Mouse (Mus musculus) erythroblast, adult 5-6 weeks (primary cell): ENCODE measurements around the gene Cep112. TPM values are rescaled to one million over a fixed set of nuclear protein-coding genes. Genes with fewer than 3 reads are reported as not detected.

Experiments
- ATAC-seq: replicated peaks from 2 replicates; pipeline ENCODE4 v1.8.0; 2016; ENCODE audit warnings: moderate number of reproducible peaks, mild to moderate bottlenecking, moderate TSS enrichment, inconsistent platforms; ENCODE audit not compliant: poor library complexity, low FRiP score, severe bottlenecking
- total RNA-seq, 2 experiments: library from RNA; stranded (forward) in 1 of 2; stranded (reverse) in 1 of 2; fragments of 150-400 nt in 1 of 2; fragments of 200-764, 138-1000 nt in 1 of 2; gene quantifications; 2 replicates each; pipeline versions ENCODE4 v1.2.3 to v1.2.4; 2015 to 2017; ENCODE audit warnings: low replicate concordance in 2 of 2

Gene Cep112
- total RNA-seq, 2 experiments from 2014 or later, result not detected

- no peak for ATAC-seq
These were observed 469.0 kb downstream of the Cep112 start for GRCm38 (mm10) chr11:108893855-108894510.

GRCm38 (mm10) chr11:108897034-108897433 lies 472.0 kb downstream of the Cep112 start:
- ATAC-seq, result no peak

- ATAC-seq, result no peak
These were observed 473.1 kb downstream of the Cep112 start for GRCm38 (mm10) chr11:108898063-108898462.

- no peak for ATAC-seq
These were observed 473.5 kb downstream of the Cep112 start for GRCm38 (mm10) chr11:108898483-108898882.

GRCm38 (mm10) chr11:108900718-108901488 lies 475.9 kb downstream of the Cep112 start:
- no peak for ATAC-seq

- no peak for ATAC-seq
These were observed 476.7 kb downstream of the Cep112 start for GRCm38 (mm10) chr11:108901670-108902069.

- ATAC-seq, result no peak
These were observed 477.3 kb downstream of the Cep112 start for GRCm38 (mm10) chr11:108902303-108902702.

- ATAC-seq, result no peak
These were observed 481.7 kb downstream of the Cep112 start for GRCm38 (mm10) chr11:108906590-108907254.

GRCm38 (mm10) chr11:108909396-108910195 lies 484.6 kb downstream of the Cep112 start:
- ATAC-seq, result no peak

Other genes starting within 250 kb of the Cep112 start
- gene Apoh, start 81.8 kb upstream of the Cep112 start, total RNA-seq (2015; ENCODE audit: low replicate concordance), result not detected in 2 replicates
- not detected in 2 replicates for gene Apoh, start 81.8 kb upstream of the Cep112 start, total RNA-seq (2017; ENCODE audit: low replicate concordance)
- 1.7 and 6.7 TPM in 2 replicates for gene Prkca, start 81.3 kb upstream of the Cep112 start, total RNA-seq (2015; ENCODE audit: low replicate concordance)
- 0.42 and 3.2 TPM in 2 replicates for gene Prkca, start 81.3 kb upstream of the Cep112 start, total RNA-seq (2017; ENCODE audit: low replicate concordance)